Mouse (Mus musculus): Measurements from ENCODE around the gene Adcy1.

Gene Adcy1

DNA sequence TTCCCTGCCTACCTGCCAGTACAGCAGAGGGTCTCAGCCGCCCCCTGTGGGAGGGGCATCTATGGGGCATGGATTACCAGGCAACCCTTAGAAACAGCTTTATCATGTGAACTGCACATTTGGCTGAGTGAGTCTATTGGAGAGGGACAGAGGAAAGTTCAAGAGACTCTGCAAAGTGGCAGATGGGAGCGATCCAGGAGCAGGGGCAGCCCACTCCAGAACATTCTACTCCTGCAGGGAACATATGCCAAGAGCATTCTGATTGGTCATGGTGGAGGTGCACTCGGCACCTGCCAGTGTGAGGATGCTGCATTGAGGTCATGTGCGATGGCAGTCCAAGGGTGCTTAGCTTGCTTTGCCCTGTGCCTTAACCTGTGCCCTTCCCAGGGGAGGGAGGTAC, 6.5 kb downstream of the Adcy1 start:
- DNase-seq = peak; percentile 44 to 53

DNA sequence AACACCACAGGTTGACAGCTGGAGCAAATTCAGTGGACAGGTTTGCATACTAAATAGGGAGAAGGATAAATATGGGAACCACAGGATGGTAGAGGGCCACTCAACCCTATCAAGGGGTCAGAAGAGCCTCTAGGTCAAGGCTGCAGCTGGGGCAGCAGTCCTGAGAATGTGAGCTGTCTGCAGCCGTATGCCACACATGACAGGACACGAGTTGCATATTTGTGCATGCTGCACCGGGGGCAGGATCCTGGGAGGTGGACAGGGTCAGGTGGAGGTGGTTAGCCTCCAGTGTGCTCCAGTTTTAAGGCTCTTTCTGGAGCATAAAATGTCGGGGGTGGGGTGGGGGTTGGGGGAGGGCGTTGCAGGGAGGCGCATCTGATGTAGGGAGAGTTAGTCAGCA, 8.3 kb downstream of the Adcy1 start:
- DNase-seq = no peak

DNA sequence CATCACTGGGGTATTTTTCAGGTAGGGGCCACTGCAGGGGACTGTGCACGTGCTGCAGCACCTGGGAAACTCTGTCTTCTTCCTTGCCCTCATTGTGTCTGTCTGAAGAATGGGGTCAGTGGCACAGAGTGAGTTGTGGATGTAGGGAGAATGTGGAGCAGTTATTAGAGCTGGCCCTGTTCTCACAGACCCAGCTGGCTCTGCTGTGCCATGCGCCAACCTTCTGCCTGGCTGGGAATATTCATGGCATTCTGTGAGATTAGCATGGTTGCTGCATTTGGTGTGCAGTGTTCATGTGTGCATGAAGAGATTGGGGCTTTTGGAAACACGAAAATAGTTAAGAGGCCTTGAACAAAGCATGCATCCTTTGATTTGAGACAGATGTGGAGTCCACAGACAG, 10.3 kb downstream of the Adcy1 start:
- peak; percentile 63 to 64 for DNase-seq

DNA sequence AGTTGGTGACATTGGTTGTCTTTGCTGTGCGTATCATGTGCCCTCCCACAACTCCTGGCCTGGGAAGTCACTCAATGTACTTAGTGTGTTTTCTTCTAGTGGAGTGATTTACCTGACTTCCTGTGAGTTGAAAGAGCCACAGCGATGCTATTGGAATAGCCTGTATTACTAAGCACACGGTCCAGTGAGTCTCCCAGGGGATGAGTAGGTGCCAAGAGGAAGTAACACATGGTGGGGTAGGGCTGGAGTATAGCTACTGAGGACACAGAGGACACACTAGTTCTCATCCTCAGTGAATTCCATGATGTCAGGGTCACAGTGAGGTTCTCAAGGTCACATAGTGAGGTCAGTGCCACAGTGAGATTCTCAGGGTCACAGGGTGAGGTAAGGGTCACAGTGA, 13.2 kb downstream of the Adcy1 start:
- DNase-seq = peak; percentile 46 to 49

DNA sequence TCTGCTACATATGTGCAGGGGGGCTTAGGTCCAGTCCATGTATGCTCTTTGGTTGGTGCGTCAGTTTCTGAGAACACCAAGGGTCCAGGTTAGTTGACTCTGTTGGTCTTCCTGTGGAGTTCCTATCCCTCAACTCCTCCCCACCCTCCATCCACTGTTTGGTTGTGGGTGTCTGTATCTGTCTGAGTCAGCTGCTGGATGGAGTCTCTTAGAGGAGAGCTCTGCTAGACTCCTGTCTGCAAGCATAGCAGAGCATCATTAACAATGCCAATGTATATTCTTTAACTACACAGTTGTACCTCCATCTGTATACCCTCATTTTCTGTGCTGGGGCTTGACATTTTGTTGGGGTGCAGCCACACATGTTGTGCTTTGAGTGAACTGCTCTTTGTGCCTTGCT, 18.6 kb downstream of the Adcy1 start:
- DNase-seq = no peak

DNA sequence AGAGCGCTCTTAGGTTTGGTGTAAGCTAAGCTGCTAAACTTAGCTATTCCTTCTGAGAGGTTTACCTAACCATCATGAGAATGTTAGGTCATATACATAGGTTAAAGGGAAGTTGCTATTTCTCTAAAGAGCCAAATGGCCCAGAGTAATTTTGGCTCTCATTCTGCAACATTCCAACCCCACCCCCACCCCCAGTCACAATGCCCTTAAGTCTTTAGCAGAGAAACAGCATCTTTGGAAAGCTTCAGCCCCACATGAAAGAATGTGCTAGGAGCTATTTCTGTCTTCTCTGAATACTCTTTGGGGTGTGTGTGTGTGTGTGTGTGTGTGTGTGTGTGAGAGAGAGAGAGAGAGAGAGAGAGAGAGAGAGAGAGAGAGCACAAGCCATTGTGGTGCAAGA, 20.6 kb downstream of the Adcy1 start:
- no peak for DNase-seq

DNA sequence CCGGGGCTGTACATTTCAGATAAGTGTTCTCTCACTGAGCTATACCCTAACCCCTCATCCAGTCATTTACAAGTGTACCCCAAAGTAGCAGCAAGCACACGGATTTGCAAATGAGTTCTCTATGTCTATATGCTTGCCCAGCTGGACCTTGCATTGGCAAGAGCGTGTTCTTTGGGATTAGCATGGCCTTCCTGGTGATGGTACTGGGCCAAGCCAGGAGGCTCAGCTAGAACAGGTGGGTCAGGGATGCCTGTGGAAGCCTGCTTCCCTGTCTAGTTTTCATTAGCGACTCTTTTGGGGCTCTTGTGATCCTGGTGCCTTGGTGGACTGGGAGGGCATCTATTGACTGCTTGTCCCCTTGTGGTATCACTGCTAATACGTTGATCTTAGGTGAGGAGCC, 21.9 kb downstream of the Adcy1 start:
- no peak for DNase-seq

DNA sequence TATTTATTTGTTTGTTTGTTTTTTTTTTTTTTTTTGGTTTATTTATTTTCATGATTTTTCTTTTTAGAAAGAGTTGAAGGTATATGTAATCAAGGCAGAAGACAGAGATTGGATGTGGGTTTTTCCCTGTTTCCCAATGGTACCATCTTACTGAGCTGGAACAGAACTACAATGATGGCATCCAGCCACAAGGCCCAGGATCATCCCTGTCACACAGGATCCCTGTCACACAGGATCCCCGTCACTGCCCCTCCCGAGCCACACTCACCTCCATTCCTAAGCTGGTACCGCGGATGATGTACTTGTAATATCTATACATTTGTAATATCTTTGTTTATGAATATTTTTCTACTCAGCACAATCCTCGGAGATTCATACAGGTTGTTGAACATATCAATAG, 27.8 kb downstream of the Adcy1 start:
- DNase-seq = no peak

DNA sequence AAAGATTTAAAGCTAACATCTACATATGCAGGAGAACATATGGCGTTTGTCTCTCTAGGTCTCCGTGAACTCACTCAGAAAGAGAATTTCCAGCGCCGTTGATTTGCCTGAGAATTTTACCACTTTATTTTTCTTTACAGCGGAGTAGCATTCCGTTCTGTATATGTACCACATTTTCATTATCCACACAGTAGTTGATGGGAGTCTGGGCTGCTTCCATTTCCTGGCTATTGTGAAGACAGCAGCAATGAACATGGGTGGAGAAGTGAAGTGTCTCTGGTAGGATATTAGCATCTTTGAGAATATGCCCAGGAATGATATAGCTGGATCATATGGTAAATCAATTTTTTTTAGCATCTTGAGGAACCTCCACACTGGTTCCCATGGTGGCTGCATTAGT, 31.6 kb downstream of the Adcy1 start:
- no peak for DNase-seq

DNA sequence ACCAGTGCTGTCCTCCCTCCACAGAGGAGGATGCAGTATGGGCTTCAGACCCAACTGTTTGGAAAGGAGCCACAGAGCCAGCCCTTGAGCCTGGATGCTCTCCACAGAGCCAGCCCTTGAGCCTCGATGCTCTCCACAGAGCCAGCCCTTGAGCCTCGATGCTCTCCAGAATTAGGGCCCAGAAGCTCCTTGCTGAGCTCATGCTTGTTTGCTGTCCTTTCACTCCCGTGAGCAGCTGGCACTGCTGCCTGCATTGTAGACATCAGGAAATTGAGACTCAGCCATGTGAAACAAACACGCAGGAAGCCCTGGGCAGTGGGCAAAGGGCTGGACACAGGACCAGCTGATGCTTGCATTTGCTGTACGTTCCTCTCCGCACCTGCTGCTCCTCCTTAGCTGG, 38.4 kb downstream of the Adcy1 start:
- DNase-seq = peak; percentile 69

DNA sequence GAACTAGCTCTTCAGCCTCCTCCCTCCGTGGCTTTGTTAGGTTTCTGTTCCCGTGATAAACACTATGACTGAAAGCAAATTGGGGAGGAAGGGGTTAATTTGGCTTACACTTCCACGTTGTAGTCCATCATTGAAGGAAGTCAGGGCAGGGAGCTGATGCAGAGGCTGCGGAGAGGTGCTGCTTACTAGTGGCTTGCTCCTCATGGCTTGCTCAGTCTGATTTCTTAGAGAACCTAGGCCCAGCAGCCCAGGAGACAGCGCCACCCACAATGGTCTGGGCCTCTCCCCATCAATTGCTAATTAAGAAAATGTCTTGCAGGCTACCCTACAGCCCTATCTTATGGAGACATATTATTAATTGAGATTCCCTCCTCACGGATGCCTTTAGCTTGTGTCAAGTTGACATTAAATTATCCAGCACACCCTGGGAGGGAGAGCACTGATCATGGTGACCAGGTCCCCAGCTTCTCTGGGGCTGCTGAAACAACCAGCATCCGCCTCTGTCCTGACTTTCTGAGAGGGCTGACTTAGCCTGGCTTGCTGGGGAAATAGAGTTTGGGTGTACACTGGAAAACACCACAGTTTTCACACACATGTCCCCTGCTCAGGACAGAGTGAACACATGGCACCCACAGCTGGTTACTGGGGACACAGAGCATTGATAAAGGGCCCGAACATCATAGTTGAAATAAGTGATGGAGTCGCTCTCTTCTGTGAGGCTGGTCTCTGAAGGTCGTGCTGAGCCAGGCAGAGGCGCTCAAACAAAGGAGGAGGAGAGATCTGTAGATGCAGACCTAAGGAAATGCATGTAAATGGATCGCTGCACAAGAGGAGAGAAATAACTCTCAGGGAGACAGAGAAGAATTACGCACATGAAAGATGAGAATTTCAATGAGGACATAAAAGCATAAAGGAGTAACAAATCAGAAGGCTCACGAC, 39.2 kb downstream of the Adcy1 start:
- no peak for DNase-seq

DNA sequence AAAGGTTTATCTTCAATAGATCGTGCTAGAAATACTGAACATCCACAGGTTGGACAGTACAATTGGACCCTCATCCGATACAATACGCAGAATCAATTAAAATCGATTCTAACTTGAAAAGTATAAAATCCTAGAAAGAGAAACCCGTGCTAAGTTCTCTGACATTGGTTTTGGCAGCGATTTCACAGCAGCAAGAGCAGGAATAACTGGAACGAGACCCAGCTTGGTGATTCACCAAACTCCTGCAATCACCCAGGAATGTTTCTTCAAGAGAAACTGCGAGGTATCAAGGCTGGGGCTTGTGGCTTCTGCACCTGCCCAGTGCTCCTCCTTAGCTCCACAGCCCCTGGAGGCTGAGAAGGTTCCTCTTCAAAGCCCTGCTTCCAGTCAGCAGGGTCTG, 42.0 kb downstream of the Adcy1 start:
- DNase-seq = no peak

DNA sequence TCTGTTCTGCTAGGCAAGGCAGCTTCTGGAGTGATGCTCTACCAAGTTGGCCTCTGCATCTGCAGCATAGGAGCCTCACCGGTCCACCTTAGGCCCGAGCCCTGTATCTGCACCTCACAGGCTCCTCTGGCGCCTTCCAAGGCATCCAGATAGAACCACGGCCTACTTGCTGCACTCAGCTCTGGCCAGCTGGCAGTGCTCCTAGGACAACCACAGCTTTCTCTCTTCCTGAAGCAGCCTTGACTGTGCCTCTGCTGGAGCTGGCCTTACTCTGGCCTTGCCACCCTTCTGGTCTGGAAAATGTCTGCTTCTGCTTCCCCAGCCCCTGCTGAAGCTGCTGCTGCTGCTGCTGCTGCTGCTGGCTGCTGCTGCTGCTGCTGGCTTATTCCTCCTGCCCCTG, 45.8 kb downstream of the Adcy1 start:
- peak; percentile 50 to 60 for DNase-seq

DNA sequence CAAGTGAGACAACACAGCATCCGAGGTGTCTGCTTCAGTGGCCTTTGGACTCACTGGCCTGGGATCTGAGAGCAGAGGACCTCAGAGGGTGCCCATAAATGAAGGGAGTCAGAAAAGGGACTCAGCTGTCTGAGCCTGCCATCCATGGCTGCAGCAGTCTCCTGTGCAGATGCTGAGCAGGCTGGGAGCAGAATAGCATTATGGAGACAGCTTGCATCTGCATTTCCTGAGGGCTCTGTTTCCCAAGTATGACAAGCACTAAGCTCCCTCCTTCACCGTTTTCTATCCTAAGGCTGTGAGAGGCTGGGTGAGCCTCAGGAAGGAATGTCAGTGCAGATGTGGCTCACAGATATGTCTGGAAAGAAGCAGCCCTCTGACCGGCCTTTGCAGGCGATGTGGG, 49.8 kb downstream of the Adcy1 start:
- DNase-seq = no peak

DNA sequence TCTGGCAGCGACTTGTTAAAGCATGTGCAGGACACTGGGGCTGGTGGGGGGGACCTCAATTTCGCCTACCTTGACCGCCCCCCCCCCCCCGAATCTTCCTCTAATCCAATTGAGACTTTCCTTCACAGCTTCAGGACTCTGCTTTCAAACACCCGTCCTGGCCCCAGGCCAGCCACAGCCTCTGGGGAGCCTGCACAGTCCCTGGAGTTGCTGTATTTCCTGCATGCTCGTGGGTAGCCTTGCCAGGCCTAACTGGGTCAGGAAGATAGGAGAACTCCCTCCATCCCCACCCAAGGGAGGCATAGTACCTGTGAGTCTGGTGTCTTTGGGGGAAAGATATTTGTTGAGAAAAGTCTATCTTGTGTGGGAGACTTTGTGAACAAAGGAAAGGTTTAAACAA, 50.4 kb downstream of the Adcy1 start:
- peak; percentile 46 to 50 for DNase-seq

DNA sequence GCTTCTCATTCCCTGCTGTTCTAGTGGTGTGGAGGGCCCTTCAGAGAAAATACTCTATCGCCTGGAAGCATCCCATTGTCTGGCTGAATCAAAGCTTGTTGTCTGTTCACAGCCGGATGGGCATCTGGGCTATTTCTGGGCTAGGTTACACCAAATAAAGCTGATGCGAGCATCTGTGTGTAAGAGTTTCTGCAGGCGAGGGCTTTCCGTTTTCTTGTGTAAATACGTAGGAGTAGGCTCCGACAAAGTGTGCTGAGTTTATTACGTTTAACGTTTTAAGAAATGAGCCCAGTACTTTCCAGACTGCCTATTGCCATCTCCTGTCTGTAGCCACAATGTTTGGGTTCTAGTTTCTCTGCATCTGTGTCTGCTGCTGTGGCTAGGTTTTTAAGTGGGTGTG, 51.0 kb downstream of the Adcy1 start:
- no peak for DNase-seq

DNA sequence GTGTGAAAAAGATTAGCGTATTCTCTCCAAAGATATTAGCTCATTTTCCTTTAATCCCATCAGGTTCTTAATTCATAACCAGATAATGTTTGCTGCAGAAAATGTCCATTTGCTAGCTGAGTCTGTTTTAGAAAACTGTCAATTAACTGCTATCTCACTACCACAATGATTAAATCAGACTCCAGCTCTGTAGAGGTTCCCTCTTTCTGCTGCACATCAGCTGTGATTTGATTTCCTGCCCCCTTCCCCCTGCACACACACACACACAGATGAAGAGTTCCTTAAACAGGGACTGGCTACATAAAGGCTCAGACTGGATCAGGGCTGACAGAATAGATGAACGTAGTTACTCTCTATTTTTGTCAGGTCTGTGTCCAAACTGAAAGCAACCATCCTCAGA, 53.4 kb downstream of the Adcy1 start:
- DNase-seq = no peak

DNA sequence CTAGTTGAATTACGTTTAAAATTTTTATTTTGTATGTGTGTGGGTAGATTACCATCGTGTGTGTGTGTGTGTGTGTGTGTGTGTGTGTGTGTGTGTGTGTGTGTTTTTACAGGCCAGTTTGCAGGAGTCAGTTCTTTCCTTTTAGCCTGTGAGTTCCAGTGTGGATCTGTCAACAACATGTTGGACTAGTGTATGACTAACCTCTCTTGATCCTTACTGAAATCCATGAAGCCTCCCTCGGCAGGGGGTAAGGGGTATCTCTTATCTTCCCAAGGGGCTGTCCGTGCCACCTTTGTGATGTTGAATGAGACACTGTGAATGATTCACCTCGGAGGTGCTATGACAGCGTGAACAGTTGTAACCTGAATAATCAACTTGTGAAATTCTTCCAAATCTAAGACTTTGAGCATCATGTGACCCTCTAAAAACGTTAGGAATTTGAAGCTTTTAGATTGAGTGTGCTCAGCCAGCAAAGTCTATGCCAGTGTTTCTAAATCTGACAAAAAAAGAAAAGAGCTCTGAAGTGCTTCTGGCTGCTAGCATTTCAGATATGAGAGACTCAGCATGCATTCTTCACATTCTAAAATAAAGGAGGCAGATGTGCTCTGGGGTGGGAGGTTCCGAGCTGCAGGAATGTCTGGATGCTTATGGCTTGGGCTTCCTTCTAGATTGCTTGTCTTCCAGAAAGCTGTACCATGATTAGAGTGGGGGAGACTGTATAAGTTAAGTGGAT, 66.2 kb downstream of the Adcy1 start:
- no peak for DNase-seq

DNA sequence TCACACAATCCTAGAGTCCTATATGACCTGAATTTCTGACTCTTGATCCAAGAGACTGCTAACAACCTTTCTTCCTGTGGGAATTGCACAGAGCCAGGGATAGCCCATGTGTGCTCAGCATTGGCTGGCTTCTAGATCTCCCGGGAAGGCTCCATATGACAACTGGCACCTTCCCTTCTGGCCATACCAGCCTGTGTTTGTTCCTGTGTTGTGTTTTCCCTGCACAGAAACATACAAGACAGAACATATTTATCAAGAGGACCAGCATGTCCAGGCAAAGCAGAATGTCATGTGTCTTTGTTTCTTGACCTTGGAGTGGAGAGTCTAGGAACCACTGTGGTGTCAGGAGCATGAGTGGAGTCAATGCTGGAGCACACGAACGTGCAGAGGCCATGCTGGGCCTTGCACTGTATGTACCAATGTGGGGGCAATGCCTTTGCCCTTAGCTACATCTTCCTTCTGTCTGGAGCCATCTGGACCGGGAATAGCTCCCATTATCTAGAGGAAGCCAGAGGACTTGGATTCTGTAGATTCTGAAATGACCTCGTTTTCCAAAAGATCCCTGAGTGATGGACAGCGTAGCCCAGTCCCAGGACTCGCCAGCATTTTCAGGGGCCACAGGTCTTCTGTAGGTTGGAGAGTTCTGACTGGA, 69.6 kb downstream of the Adcy1 start:
- DNase-seq = peak in 1 of 2 experiments; percentile 67

DNA sequence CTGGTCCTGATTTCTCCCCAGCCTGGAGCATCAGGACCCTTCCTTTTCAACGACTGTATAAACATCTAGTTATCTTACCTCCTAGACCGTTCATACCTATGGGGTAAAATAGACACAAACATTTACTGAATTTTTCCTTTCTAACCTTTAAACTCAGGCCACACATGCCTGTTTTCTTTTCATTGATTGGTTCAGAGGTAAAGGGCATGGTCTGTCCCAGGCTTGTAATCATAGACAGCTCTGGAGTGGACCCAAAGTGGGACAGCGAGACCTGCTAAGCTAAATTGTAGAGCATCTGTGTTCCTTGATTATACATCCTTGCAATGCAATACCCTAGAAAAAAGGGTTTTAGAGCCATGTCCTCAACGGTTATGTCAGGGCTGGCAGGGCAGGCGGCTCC, 70.4 kb downstream of the Adcy1 start:
- DNase-seq = no peak

DNA sequence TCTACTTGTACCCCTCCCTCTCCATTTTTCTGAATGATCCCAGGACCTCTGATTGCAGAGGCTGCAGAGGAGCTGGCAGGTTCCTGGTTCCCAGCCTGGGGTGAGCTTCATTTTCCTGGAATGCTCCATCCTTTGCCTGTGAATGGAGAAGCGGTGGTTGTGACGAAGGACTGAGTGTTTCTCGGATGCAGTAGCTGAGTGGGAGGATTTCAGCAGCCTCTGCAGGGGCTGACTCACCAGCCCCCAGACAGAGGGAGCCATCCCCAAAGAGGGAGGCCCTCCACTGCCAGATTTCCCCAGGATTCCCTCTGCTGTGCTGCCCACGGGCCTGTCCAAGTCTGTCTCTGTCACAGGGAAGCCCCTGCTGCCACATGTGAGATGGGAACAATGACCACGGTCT, 71.0 kb downstream of the Adcy1 start:
- DNase-seq = no peak

DNA sequence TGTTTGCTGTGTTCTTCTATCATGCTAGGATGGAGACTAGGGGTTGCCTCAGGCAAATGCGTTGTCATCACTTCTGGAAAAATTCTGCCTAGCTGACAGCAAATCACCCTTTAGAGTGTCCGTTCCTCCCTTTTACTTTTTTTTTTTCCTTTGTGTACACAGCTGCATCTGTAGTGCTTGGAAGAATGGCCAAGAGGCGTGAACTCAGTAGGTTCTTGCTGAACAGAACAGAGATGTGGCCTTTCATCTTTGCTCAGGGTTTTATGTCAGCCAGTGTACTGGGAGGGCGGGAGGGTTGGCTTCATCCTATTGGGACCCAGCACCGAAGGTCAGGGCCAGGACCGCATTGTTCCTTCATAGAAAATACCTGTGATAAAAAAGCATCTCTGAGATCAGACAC, 72.0 kb downstream of the Adcy1 start:
- DNase-seq = no peak

DNA sequence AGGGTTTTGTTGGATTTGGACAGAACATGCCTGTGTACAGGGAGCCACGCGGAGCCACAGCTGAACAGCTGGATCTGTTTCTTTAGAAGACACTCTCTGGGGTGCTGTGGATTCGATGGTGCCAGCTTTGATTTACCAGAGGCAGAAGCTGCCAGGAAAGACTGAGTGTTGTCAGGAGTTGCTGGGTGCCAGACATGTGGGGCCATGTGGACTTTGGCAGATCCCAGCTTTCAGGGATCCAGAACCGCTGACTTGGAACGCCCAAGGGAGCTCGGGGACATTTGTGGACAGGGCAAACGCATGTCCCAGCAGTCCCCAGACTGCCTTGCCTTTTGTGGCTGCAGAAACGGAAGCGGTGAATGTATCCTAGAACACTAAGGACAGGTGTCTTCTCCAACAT, 72.5 kb downstream of the Adcy1 start:
- no peak for DNase-seq
